Mouse (Mus musculus): ENCODE measurements around the gene Zmynd8. TPM values are rescaled to one million over a fixed set of nuclear protein-coding genes. Genes with fewer than 3 reads are reported as not detected.

Zmynd8 gene
- total RNA-seq, 2 experiments from 2014 or later: 160 to 162 TPM

- DNase-seq (ENCODE audit: low spot score in 2 of 2): no peak
- intact Hi-C loops (cut with DNase I): loop anchor here (1.0 kb wide), 1 partner anchor 27 kb away; no protein-coding TSS in a partner anchor
Observed at GRCm38 (mm10) chr2:165883006-165883405, 15.8 kb downstream of the Zmynd8 start.

GRCm38 (mm10) chr2:165881585-165882431 lies 17.0 kb downstream of the Zmynd8 start:
- DNase-seq (ENCODE audit: low spot score in 2 of 2): no peak
- intact Hi-C loops (cut with DNase I): no loop called here

GRCm38 (mm10) chr2:165881220-165881584 lies 17.6 kb downstream of the Zmynd8 start:
- intact Hi-C loops (cut with DNase I): no loop called here
- no peak for DNase-seq (ENCODE audit: low spot score in 2 of 2)

GRCm38 (mm10) chr2:165880501-165881182 lies 18.2 kb downstream of the Zmynd8 start:
- peak in 1 of 2 experiments; percentile 71 for DNase-seq (ENCODE audit: low spot score in 2 of 2)
- intact Hi-C loops (cut with DNase I): no loop called here

- peak in 1 of 2 experiments; percentile 83 for DNase-seq (ENCODE audit: low spot score in 2 of 2)
- intact Hi-C loops (cut with DNase I): no loop called here
Observed at GRCm38 (mm10) chr2:165879403-165880178, 19.2 kb downstream of the Zmynd8 start.

- intact Hi-C loops (cut with DNase I): loop anchor here (1.0 kb wide), 1 partner anchor 60 kb away; no protein-coding TSS in a partner anchor
Observed at GRCm38 (mm10) chr2:165878907-165879361, 19.9 kb downstream of the Zmynd8 start.

GRCm38 (mm10) chr2:165878021-165878585 lies 20.7 kb downstream of the Zmynd8 start:
- intact Hi-C loops (cut with DNase I): loop anchor here (1.0 kb wide), 1 partner anchor 59 kb away; no protein-coding TSS in a partner anchor
- DNase-seq (ENCODE audit: low spot score in 2 of 2): no peak

More at GRCm38 (mm10) chr2:165878907-165879361, 19.9 kb downstream of the Zmynd8 start:
- no peak for DNase-seq (ENCODE audit: low spot score in 2 of 2)

GRCm38 (mm10) chr2:165877180-165877579 lies 21.6 kb downstream of the Zmynd8 start:
- DNase-seq (ENCODE audit: low spot score in 2 of 2): no peak
- intact Hi-C loops (cut with DNase I): no loop called here

GRCm38 (mm10) chr2:165876201-165876918 lies 22.5 kb downstream of the Zmynd8 start:
- intact Hi-C loops (cut with DNase I): no loop called here
- DNase-seq (ENCODE audit: low spot score in 2 of 2): no peak

GRCm38 (mm10) chr2:165875406-165875955 lies 23.3 kb downstream of the Zmynd8 start:
- peak in 1 of 2 experiments; percentile 52 for DNase-seq (ENCODE audit: low spot score in 2 of 2)
- intact Hi-C loops (cut with DNase I): no loop called here

- DNase-seq (ENCODE audit: low spot score in 2 of 2): peak; percentile 83 to 95
- intact Hi-C loops (cut with DNase I): no loop called here
Observed at GRCm38 (mm10) chr2:165874461-165875339, 24.1 kb downstream of the Zmynd8 start.

GRCm38 (mm10) chr2:165873777-165874176 lies 25.0 kb downstream of the Zmynd8 start:
- intact Hi-C loops (cut with DNase I): no loop called here
- no peak for DNase-seq (ENCODE audit: low spot score in 2 of 2)

- peak in 1 of 2 experiments; percentile 29 for DNase-seq (ENCODE audit: low spot score in 2 of 2)
- intact Hi-C loops (cut with DNase I): no loop called here
Observed at GRCm38 (mm10) chr2:165873196-165873595, 25.6 kb downstream of the Zmynd8 start.

- no peak for DNase-seq (ENCODE audit: low spot score in 2 of 2)
- intact Hi-C loops (cut with DNase I): no loop called here
Observed at GRCm38 (mm10) chr2:165869257-165869656, 29.6 kb downstream of the Zmynd8 start.

GRCm38 (mm10) chr2:165868522-165869175 lies 30.2 kb downstream of the Zmynd8 start:
- intact Hi-C loops (cut with DNase I): no loop called here
- DNase-seq (ENCODE audit: low spot score in 2 of 2): no peak

- intact Hi-C loops (cut with DNase I): no loop called here
- no peak for DNase-seq (ENCODE audit: low spot score in 2 of 2)
Observed at GRCm38 (mm10) chr2:165867549-165867948, 31.3 kb downstream of the Zmynd8 start.

GRCm38 (mm10) chr2:165866951-165867387 lies 31.8 kb downstream of the Zmynd8 start:
- DNase-seq (ENCODE audit: low spot score in 2 of 2): no peak
- intact Hi-C loops (cut with DNase I): no loop called here
